Mouse (Mus musculus) E14TG2a.4 (cell line): ENCODE data around the gene Zar1.
A peak's percentile ranks its signal among the peaks of the same experiment; 100 is the strongest.
"Not testable (repeated sequence)": the region's sequence is repeated elsewhere in the genome, so short reads cannot be mapped to it uniquely, and the experiment has no call there.

Experiments
- H3K27me3 ChIP-seq: 2 replicates; pipeline ENCODE4 v1.6.1; 2014; ENCODE audit warnings: low read length, control low read depth; ENCODE audit not compliant: insufficient read depth
- H3K36me3 ChIP-seq: 2 replicates; pipeline ENCODE4 v1.6.1; 2014; ENCODE audit warnings: low read length, control low read depth; ENCODE audit not compliant: insufficient read depth
- H3K4me1 ChIP-seq: replicated peaks from 2 replicates; pipeline ENCODE4 v1.6.1; 2014; ENCODE audit warnings: low read depth, low read length, control low read depth
- H3K4me3 ChIP-seq: replicated peaks from 2 replicates; pipeline ENCODE4 v1.5.1; 2014; ENCODE audit warnings: mild to moderate bottlenecking, low read length
- H3K9me3 ChIP-seq: 2 replicates; pipeline ENCODE4 v1.6.1; 2014; ENCODE audit warnings: low read length, control low read depth
- CTCF ChIP-seq: conservative IDR thresholded peaks from 2 replicates; pipeline ENCODE4 v1.5.1; 2014; ENCODE audit warnings: low read length
- NANOG ChIP-seq: IDR thresholded peaks from 2 replicates; pipeline ENCODE4 v1.6.1; 2014; ENCODE audit warnings: borderline replicate concordance, low read length, mixed read lengths
- POU5F1 ChIP-seq: IDR thresholded peaks from 2 replicates; pipeline ENCODE4 v1.6.1; 2014; ENCODE audit warnings: low read length, borderline replicate concordance

The Zar1 gene

DNA sequence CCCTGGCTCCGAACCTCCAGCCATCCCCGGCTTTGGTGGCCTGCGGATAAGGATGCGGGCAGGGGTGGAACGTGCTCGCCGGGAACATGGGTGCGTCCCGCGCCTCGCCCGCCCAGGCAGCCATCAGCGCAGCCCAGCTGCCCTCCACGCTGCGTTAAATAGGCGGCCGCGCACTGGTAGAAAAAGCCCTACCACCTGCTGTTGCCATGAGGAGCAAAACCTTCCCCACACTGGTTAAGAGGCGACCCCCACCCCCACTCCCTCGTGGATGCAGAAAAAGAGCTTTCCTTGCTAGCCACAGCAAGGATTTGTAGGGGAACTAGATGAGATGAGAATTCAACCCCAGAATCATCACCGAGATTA, at the start of gene Zar1:
TSS of gene Zar1 (minus strand) at position 285 of the 363 bp plus-strand sequence.
- H3K9me3 ChIP-seq, H3K4me1 ChIP-seq, H3K36me3 ChIP-seq: not testable (repeated sequence)
- Histone ChIP-seq H3K4me3 (peak within 1 kb of the TSS; percentile 71), H3K27me3 (peaks cover 57% of the 10 kb centered on the region)

DNA sequence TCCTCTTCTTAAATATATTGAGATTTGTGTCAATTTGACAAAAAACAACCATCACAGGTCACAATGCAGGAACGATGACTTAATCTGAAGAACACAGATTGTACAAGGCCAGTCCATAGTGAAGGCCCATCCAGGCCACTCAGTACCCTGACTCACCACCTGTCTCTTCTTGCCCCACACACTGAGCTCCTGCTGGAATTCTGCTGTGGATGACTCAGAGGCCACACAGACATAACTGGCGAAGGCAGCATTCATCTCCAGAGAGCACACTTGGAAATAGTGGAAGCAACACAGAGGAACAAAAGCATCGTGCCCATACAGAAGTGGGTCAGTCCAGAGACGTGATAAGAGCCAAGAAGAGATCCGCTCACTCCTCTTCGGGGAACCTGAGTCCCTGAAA, 49.0 kb upstream of the Zar1 start:
- Histone ChIP-seq H3K4me3 (no peak overlapping the region), H3K4me1 (no peaks in the 10 kb centered on the region), H3K9me3 (no peaks in the 10 kb centered on the region), H3K27me3 (no peaks in the 10 kb centered on the region), H3K36me3 (no peaks in the 10 kb centered on the region)
- TF ChIP-seq POU5F1 (no peak), NANOG (no peak), CTCF (no peak)

GRCm38 (mm10) chr5:72621022-72621421, 40.0 kb upstream of the Zar1 start:
- Histone ChIP-seq H3K9me3 (no peaks in the 10 kb centered on the region), H3K4me1 (no peaks in the 10 kb centered on the region), H3K27me3 (no peaks in the 10 kb centered on the region), H3K36me3 (no peaks in the 10 kb centered on the region), H3K4me3 (no peak overlapping the region)
- TF ChIP-seq NANOG, result no peak
- TF ChIP-seq CTCF, result no peak
- no peak for TF ChIP-seq POU5F1

- no peaks in the 10 kb centered on the region for H3K9me3 ChIP-seq
- TF ChIP-seq POU5F1 (no peak), CTCF (no peak), NANOG (no peak)
These were observed 36.4 kb upstream of the Zar1 start for GRCm38 (mm10) chr5:72617413-72617812.

GRCm38 (mm10) chr5:72603138-72603537, 22.1 kb upstream of the Zar1 start:
- no peak for TF ChIP-seq POU5F1
- TF ChIP-seq NANOG, result no peak
- TF ChIP-seq CTCF, result no peak
- Histone ChIP-seq H3K36me3 (no peaks in the 10 kb centered on the region), H3K4me1 (peaks cover 3% of the 10 kb centered on the region; the same call in 1 of the 2 replicates), H3K4me3 (no peak overlapping the region), H3K27me3 (no peaks in the 10 kb centered on the region), H3K9me3 (no peaks in the 10 kb centered on the region)

More at GRCm38 (mm10) chr5:72617413-72617812, 36.4 kb upstream of the Zar1 start:
- Histone ChIP-seq H3K4me3 (no peak overlapping the region), H3K36me3 (no peaks in the 10 kb centered on the region), H3K4me1 (no peaks in the 10 kb centered on the region), H3K27me3 (no peaks in the 10 kb centered on the region)

DNA sequence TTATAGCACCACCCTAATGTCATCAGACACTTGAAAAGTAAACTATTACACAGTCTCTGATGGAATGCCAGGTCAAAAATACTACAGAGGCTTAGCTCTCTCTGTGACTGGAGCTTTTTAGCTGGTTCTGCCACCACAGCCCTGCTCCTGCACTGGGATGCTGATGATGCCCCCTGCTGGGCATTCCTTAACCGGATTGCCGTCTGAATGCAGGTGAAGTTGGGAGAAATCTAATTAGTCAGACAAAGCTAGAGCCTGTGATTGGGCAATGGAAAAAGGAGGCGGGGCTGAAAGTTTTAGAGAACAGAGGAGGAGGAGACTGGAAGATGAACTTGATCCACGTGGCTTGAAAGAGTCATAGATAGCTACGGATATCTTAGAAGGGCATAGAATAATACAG, 20.0 kb upstream of the Zar1 start:
- no peak overlapping the region for H3K4me3 ChIP-seq
- TF ChIP-seq NANOG (peak; percentile 23; the same call in 1 of the 2 replicates), POU5F1 (no peak), CTCF (peak; percentile 34; the same call in 1 of the 2 replicates)
- peaks cover 3% of the 10 kb centered on the region; the same call in 1 of the 2 replicates for H3K4me1 ChIP-seq
- H3K36me3 ChIP-seq, result no peaks in the 10 kb centered on the region
- no peaks in the 10 kb centered on the region for H3K27me3 ChIP-seq
- H3K9me3 ChIP-seq, result no peaks in the 10 kb centered on the region

DNA sequence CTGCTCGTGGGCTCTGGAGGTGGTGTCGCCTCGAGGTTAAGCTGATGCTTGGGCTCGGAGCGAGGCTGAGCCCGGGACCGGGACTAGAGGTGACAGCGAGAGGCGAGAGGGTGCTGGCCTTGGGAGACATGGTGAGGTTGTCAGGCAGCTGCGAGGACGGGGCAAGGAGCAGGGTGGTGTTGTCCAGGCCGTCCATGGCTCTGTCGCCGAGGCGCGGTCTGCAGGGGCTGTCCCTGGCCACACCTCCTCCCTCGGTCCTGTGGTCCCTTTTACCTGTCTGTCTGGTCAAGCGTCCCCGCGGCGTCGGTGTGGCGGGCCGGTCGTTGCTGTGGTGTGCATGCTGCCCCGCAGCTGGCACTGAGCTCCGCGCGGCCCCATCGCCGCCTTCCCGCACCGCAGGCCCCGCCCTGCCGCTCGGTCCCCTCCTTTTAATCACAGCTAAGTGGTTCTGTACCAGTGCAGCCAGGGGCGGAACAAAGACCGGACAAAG, 6.2 kb upstream of the Zar1 start, which contains the start of gene Gm5868:
TSS of gene Gm5868 (minus strand) at position 360 of the 490 bp plus-strand sequence.
- Histone ChIP-seq H3K36me3 (no peaks in the 10 kb centered on the region), H3K9me3 (no peaks in the 10 kb centered on the region), H3K4me3 (peak within 1 kb of the TSS; percentile 72), H3K27me3 (peaks cover 57% of the 10 kb centered on the region), H3K4me1 (peaks cover 6% of the 10 kb centered on the region; the same call in 1 of the 2 replicates)
- TF ChIP-seq NANOG (no peak), POU5F1 (no peak), CTCF (no peak)

DNA sequence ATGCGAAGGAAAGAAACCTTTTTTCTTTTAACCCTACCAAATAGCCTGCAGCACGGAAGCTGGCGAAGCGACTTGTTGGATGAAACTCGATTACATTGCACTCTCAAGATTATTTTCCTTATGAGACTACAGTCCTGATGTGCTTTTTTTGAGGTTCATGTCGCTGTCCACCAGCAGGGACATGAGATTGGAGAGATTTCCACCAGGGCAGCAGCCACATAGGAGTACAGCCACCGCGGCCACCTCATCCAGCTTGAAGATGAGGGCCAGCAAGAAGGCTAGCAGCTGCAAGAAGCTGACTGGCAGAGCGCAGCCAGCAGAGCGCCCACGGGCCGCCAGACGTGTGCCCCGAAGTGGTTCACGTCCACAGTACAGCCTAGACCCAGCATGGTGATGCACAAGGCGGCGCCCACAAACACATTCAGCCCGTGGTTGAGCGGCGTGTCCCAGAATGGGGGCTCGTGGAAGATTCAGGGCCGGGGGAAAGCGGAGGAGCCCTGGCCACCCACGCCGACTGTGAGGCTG, 5.7 kb upstream of the Zar1 start:
- H3K4me3 ChIP-seq, result peak overlapping the region; percentile 72
- peaks cover 55% of the 10 kb centered on the region for H3K27me3 ChIP-seq
- not testable (repeated sequence) for H3K36me3 ChIP-seq, H3K9me3 ChIP-seq, H3K4me1 ChIP-seq

GRCm38 (mm10) chr5:72586122-72586521, 5.1 kb upstream of the Zar1 start:
- peak; percentile 17; the same call in 1 of the 2 replicates for TF ChIP-seq CTCF
- not testable (repeated sequence) for H3K4me1 ChIP-seq, H3K9me3 ChIP-seq, H3K36me3 ChIP-seq, H3K4me3 ChIP-seq
- H3K27me3 ChIP-seq, result peaks cover 61% of the 10 kb centered on the region

- peak overlapping the region; percentile 71 for H3K4me3 ChIP-seq
- H3K36me3 ChIP-seq, H3K4me1 ChIP-seq, H3K9me3 ChIP-seq: not testable (repeated sequence)
- H3K27me3 ChIP-seq, result peaks cover 54% of the 10 kb centered on the region
These were observed 725 bp downstream of the Zar1 start for GRCm38 (mm10) chr5:72580088-72580969.

- not testable (repeated sequence) for H3K4me1 ChIP-seq, H3K9me3 ChIP-seq, H3K4me3 ChIP-seq, H3K36me3 ChIP-seq
- H3K27me3 ChIP-seq, result peaks cover 54% of the 10 kb centered on the region
These were observed 1.5 kb downstream of the Zar1 start for GRCm38 (mm10) chr5:72579599-72579998.
